Mouse (Mus musculus) left cerebral cortex, postnatal 14 days (tissue): ENCODE results near the gene Fam53b. TPM values are rescaled to one million over a fixed set of nuclear protein-coding genes. Genes with fewer than 3 reads are reported as not detected.

Source experiments
- DNase-seq, 2 experiments: peaks; one replicate each; pipeline ENCODE4 v3.0.0; 2021 to 2022; ENCODE audit warnings: low spot score in 2 of 2, mixed read lengths in 1 of 2
- intact Hi-C: fragments of 180-260 bp; cut with DNase I; formaldehyde crosslinking; loops from one replicate; pipeline ENCODE4 v1.15.1; 2025
- total RNA-seq, 2 experiments: library from RNA; stranded (reverse); gene quantifications; 2 replicates each; pipeline ENCODE4 v1.2.3; 2021

Fam53b gene
- total RNA-seq, 2 experiments from 2014 or later = 24.8 to 27.8 TPM

- DNase-seq = no peak
- intact Hi-C loops = no loop called here
These were observed 89.1 kb downstream of the Fam53b start for GRCm38 (mm10) chr7:132724501-132725062.

GRCm38 (mm10) chr7:132723906-132724305, 89.8 kb downstream of the Fam53b start:
- DNase-seq = no peak
- intact Hi-C loops = no loop called here

- no peak for DNase-seq
- intact Hi-C loops = no loop called here
These were observed 91.0 kb downstream of the Fam53b start for GRCm38 (mm10) chr7:132722401-132723370.

- intact Hi-C loops = loop anchor here (2.0 kb wide), 1 partner anchor 90 kb away; no protein-coding TSS in a partner anchor
These were observed 93.1 kb downstream of the Fam53b start for GRCm38 (mm10) chr7:132720562-132720961.

GRCm38 (mm10) chr7:132719570-132719969, 94.1 kb downstream of the Fam53b start:
- intact Hi-C loops = no loop called here
- DNase-seq = no peak

More at GRCm38 (mm10) chr7:132720562-132720961, 93.1 kb downstream of the Fam53b start:
- peak; percentile 43 to 49 for DNase-seq

- intact Hi-C loops = no loop called here
- no peak for DNase-seq
These were observed 98.4 kb downstream of the Fam53b start for GRCm38 (mm10) chr7:132715259-132715658.

- peak; percentile 43 to 77 for DNase-seq
- intact Hi-C loops = no loop called here
These were observed 99.3 kb downstream of the Fam53b start for GRCm38 (mm10) chr7:132714236-132714923.

- DNase-seq = peak in 1 of 2 experiments; percentile 52
- intact Hi-C loops = loop anchor here (2.0 kb wide), 1 partner anchor 57 kb away; no protein-coding TSS in a partner anchor
These were observed 100.1 kb downstream of the Fam53b start for GRCm38 (mm10) chr7:132713483-132714126.

GRCm38 (mm10) chr7:132712956-132713355, 100.7 kb downstream of the Fam53b start:
- intact Hi-C loops = loop anchor here (2.0 kb wide), 1 partner anchor 56 kb away; no protein-coding TSS in a partner anchor
- DNase-seq = no peak

- DNase-seq = no peak
- intact Hi-C loops = loop anchor here (2.0 kb wide), 1 partner anchor 55 kb away; no protein-coding TSS in a partner anchor
These were observed 101.5 kb downstream of the Fam53b start for GRCm38 (mm10) chr7:132712044-132712708.

GRCm38 (mm10) chr7:132711579-132711978, 102.1 kb downstream of the Fam53b start:
- no peak for DNase-seq
- intact Hi-C loops = no loop called here

- DNase-seq = no peak
- intact Hi-C loops = no loop called here
These were observed 108.6 kb downstream of the Fam53b start for GRCm38 (mm10) chr7:132705130-132705529.

GRCm38 (mm10) chr7:132704310-132704875, 109.3 kb downstream of the Fam53b start:
- DNase-seq = no peak
- intact Hi-C loops = no loop called here

- no peak for DNase-seq
- intact Hi-C loops = no loop called here
These were observed 110.0 kb downstream of the Fam53b start for GRCm38 (mm10) chr7:132703515-132704309.

- intact Hi-C loops = no loop called here
- DNase-seq = no peak
These were observed 111.1 kb downstream of the Fam53b start for GRCm38 (mm10) chr7:132702492-132703070.

- DNase-seq = no peak
These were observed 111.7 kb downstream of the Fam53b start for GRCm38 (mm10) chr7:132702024-132702423.

GRCm38 (mm10) chr7:132701412-132701811, 112.3 kb downstream of the Fam53b start:
- DNase-seq = no peak
- intact Hi-C loops = no loop called here

More at GRCm38 (mm10) chr7:132702024-132702423, 111.7 kb downstream of the Fam53b start:
- intact Hi-C loops = no loop called here
